Mouse (Mus musculus) MEL (cell line): ENCODE measurements at regions not wholly inside any gene's neighbourhood (a gene's known extent, or its start where the extent isn't known, plus 50 kb on each side); places are given as distances from the start of the nearest gene placed in this dataset.

ENCODE experiments used
- CTCF ChIP-seq, 3 experiments: IDR thresholded peaks in 2 of 3; conservative IDR thresholded peaks in 1 of 3; 2 replicates each; pipeline ENCODE4 v1.5.1; 2011 to 2012; ENCODE audit warnings: low read length in 3 of 3, low read depth in 2 of 3, mild to moderate bottlenecking in 2 of 3, improper control_type of control experiment in 1 of 3, inconsistent platforms in 1 of 3, mixed read lengths in 1 of 3, moderate library complexity in 1 of 3; ENCODE audit not compliant: control insufficient read depth in 1 of 3, insufficient read depth in 1 of 3, poor library complexity in 1 of 3, severe bottlenecking in 1 of 3
- EP300 ChIP-seq, 2 experiments: IDR thresholded peaks; 2 replicates each; pipeline ENCODE4 v1.6.1; 2011; ENCODE audit warnings: improper control_type of control experiment in 2 of 2, low read length in 2 of 2, low read depth in 1 of 2, mild to moderate bottlenecking in 1 of 2
- HCFC1 ChIP-seq: IDR thresholded peaks from 2 replicates; pipeline ENCODE4 v1.6.1; 2012; ENCODE audit warnings: low read depth, mild to moderate bottlenecking, inconsistent platforms, low read length, improper control_type of control experiment, moderate library complexity
- KAT2A ChIP-seq: conservative IDR thresholded peaks from 2 replicates; pipeline ENCODE4 v1.6.1; 2012; ENCODE audit warnings: low read depth, low read length, improper control_type of control experiment, inconsistent platforms
- POLR2A ChIP-seq, 2 experiments: IDR thresholded peaks; 2 replicates each; pipeline ENCODE4 v1.6.1; 2011 to 2012; ENCODE audit warnings: low read length in 2 of 2, mild to moderate bottlenecking in 2 of 2, control low read depth in 1 of 2, improper control_type of control experiment in 1 of 2, low read depth in 1 of 2, moderate library complexity in 1 of 2; ENCODE audit not compliant: control insufficient read depth in 1 of 2, insufficient read depth in 1 of 2, poor library complexity in 1 of 2
- POLR2AphosphoS2 ChIP-seq: IDR thresholded peaks from 2 replicates; pipeline ENCODE4 v1.6.1; 2011; ENCODE audit warnings: low read length, improper control_type of control experiment
- TAL1 ChIP-seq: IDR thresholded peaks from 2 replicates; pipeline ENCODE4 v1.6.1; 2012; ENCODE audit warnings: mild to moderate bottlenecking, inconsistent platforms, low read length, moderate library complexity, mixed read lengths
- USF2 ChIP-seq, 2 experiments: IDR thresholded peaks; 2 replicates each; pipeline ENCODE4 v1.6.1; 2011 to 2012; ENCODE audit warnings: improper control_type of control experiment in 2 of 2, low read length in 2 of 2, borderline replicate concordance in 1 of 2, inconsistent platforms in 1 of 2, low read depth in 1 of 2, mild to moderate bottlenecking in 1 of 2; ENCODE audit not compliant: insufficient read depth in 1 of 2

DNA sequence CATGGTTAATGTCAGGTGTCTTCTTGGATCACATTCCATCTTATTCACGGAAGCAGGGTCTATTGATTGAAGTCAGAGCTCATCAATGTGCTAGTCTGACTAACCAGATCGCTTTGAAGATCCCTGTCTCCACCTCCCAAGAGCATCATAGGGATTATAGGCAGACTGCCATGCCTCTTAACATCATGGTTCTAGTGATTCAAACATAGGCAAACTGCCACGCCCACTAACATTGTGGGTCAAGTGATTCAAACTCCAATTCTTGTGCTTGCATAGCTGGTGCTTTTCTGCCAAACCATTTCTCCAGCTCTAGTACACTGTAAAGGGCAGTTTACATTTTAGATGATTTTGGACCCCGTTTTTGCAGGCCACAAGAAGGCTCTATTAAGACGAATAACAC, 77.1 kb upstream of the Sash1 start:
- TF ChIP-seq KAT2A: no peak
- TF ChIP-seq EP300 (IDR thresholded peaks at IDR 0.05; ENCODE audit: low read depth in 1 of 2, low read length in 2 of 2): no peak
- TF ChIP-seq CTCF (IDR thresholded peaks at IDR 0.05 in 2 of 3, conservative IDR thresholded peaks at IDR 0.05 in 1 of 3; ENCODE audit: control insufficient read depth in 1 of 3, insufficient read depth in 1 of 3, low read depth in 2 of 3, low read length in 3 of 3, poor library complexity in 1 of 3, severe bottlenecking in 1 of 3): no peak
- TF ChIP-seq USF2 (IDR thresholded peaks at IDR 0.05; ENCODE audit: borderline replicate concordance in 1 of 2, insufficient read depth in 1 of 2, low read depth in 1 of 2, low read length in 2 of 2): no peak
- no peak for TF ChIP-seq HCFC1
- TF ChIP-seq POLR2A (IDR thresholded peaks at IDR 0.05; ENCODE audit: control insufficient read depth in 1 of 2, insufficient read depth in 1 of 2, low read depth in 1 of 2, low read length in 2 of 2, poor library complexity in 1 of 2): no peak
- no peak for TF ChIP-seq TAL1
- TF ChIP-seq POLR2AphosphoS2: no peak
